Mouse (Mus musculus) cerebellum, adult 9-11 months (tissue): ENCODE measurements around the gene Exosc9.
A peak's percentile ranks its signal among the peaks of the same experiment; 100 is the strongest.
"Not testable (repeated sequence)": the region's sequence is repeated elsewhere in the genome, so short reads cannot be mapped to it uniquely, and the experiment has no call there.

Source experiments
- DNase-seq: peaks from one replicate; pipeline ENCODE4 v3.0.0; 2022

The Exosc9 gene

GRCm38 (mm10) chr3:36557601-36558000 lies 5.2 kb downstream of the Exosc9 start:
- DNase-seq, result no peak

- DNase-seq, result no peak
Observed at GRCm38 (mm10) chr3:36559606-36560005, 7.2 kb downstream of the Exosc9 start.

GRCm38 (mm10) chr3:36563666-36564065 lies 11.3 kb downstream of the Exosc9 start:
- no peak for DNase-seq

- no peak for DNase-seq
Observed at GRCm38 (mm10) chr3:36569836-36570235, 17.4 kb downstream of the Exosc9 start.

- no peak for DNase-seq
Observed at GRCm38 (mm10) chr3:36571361-36571826, 19.0 kb downstream of the Exosc9 start.

- DNase-seq, result peak; percentile 99
Observed at GRCm38 (mm10) chr3:36571827-36572378, 19.5 kb downstream of the Exosc9 start, which contains the start of gene Ccna2. Gene Ccna2 (minus strand): TSS chr3:36572150.

- no peak for DNase-seq
Observed at GRCm38 (mm10) chr3:36598811-36599210, 46.4 kb downstream of the Exosc9 start.

GRCm38 (mm10) chr3:36599773-36600172 lies 47.4 kb downstream of the Exosc9 start:
- DNase-seq, result not testable (repeated sequence)

- DNase-seq, result no peak
Observed at GRCm38 (mm10) chr3:36605894-36606783, 53.7 kb downstream of the Exosc9 start.

- no peak for DNase-seq
Observed at GRCm38 (mm10) chr3:36612687-36613086, 60.3 kb downstream of the Exosc9 start.

- peak; percentile 93 for DNase-seq
Observed at GRCm38 (mm10) chr3:36613202-36613907, 60.9 kb downstream of the Exosc9 start, which contains the start of gene Bbs7. Gene Bbs7 (minus strand): TSS chr3:36613477.

- peak; percentile 52 for DNase-seq
Observed at GRCm38 (mm10) chr3:36613908-36614255, 61.5 kb downstream of the Exosc9 start.
